Mouse (Mus musculus) layer of hippocampus, adult 2 months (tissue): ENCODE results near the gene Lce1g. TPM values are rescaled to one million over a fixed set of nuclear protein-coding genes. Genes with fewer than 3 reads are reported as not detected.

Source experiments
- DNase-seq, 2 experiments: peaks; one replicate each; pipeline ENCODE4 v3.0.0; 2022; ENCODE audit warnings: low spot score in 2 of 2
- H3K27ac ChIP-seq: fragments of 200-600 bp; 2 replicates; pipeline ENCODE4 v1.8.1; 2022
- H3K4me3 ChIP-seq: fragments of 200-600 bp; 2 replicates; pipeline ENCODE4 v1.8.1; 2022; ENCODE audit warnings: mild to moderate bottlenecking
- CTCF ChIP-seq: fragments of 200-600 bp; conservative IDR thresholded peaks from 2 replicates; pipeline ENCODE4 v1.8.1; 2022; ENCODE audit warnings: antibody characterized with exemption, mild to moderate bottlenecking, moderate library complexity
- long read RNA-seq, 2 experiments: library from polyadenylated mRNA; stranded (forward); transcript quantifications; one replicate each; pipeline ENCODE4 v2.0.0; 2021; ENCODE audit warnings: borderline mapping rate in 2 of 2
- total RNA-seq, 2 experiments: library from RNA; stranded (reverse); gene quantifications; 2 replicates each; pipeline ENCODE4 v1.2.3; 2021

The Lce1g gene
- total RNA-seq: not detected
- long read RNA-seq, experiment 1: 0 reads
- long read RNA-seq, experiment 2: 0 reads

- Histone ChIP-seq H3K27ac (no peak within 1 kb of the TSS), H3K4me3 (no peak within 1 kb of the TSS)
- no peak for TF ChIP-seq CTCF
- DNase-seq: no peak
Observed at GRCm38 (mm10) chr3:92752238-92752637, at the start of gene Lce1g. Gene Lce1g, minus strand, starts transcription at chr3:92752338.

DNA sequence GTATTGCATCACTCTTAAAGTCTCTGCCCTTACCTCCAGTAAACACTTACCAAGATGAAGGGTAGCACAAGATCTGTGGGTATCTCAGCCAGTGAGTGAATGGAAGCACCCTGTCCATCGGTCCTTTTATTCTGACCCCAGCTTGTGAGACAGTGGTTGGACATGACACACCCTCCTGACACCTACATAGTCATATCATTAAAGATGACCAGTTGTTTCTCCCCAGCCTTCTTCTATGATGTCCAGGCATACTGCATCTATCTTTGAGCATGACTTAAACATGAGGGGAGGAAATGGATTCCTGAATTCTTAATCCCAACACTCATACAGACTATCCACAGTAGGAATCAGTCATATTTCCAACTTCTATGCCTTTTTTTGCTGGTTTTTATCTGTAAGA lies 38.3 kb upstream of the Lce1g start, which contains the start of gene Lce1j:
Gene Lce1j (minus strand): TSS at position 101 of the 400 bp plus-strand sequence.
- Histone ChIP-seq H3K4me3 (no peak within 1 kb of the TSS), H3K27ac (no peak within 1 kb of the TSS)
- TF ChIP-seq CTCF: no peak
- DNase-seq: no peak

DNA sequence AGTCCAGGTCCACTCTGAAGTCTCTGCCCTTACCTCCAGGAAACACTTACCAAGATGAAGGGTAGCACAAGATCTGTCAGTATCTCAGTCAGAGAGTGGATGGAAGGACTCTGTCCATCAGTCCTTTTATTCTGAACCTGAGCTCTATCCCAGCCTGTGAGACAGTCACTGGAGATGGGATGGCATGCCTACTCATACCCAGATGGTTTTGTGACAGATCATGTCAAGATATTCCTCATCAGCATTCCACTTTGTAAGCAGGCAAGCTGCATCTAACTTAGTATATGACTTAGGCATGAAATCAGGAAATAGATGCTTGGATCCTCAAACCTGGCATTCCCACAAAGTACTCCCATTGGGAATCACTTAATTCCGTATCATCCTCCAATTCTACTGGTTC lies 26.7 kb upstream of the Lce1g start, which contains the start of gene Lce1i:
Gene Lce1i (minus strand): TSS at position 101 of the 400 bp plus-strand sequence.
- no peak for DNase-seq
- no peak for TF ChIP-seq CTCF
- no peak within 1 kb of the TSS for H3K27ac ChIP-seq
- H3K4me3 ChIP-seq: no peak within 1 kb of the TSS

DNA sequence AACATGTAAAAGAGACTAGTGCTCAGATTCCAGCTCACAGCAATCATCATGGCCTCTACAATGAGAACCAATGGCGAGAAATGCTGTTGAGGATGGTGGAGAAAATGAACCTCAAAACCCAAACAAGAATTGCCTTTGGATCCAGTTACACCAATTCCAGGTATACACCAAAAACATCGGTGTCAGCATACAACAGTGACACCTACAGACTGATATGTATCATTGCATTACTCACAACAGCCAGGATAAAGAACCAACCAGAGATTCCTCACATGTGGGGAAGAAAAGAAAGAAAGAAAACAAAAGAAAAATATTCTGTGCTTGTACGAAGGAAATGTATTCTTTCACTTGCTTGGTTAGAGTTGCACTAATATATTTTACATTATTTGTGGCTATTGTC lies 19.4 kb upstream of the Lce1g start:
- no peak overlapping the region for H3K4me3 ChIP-seq
- H3K27ac ChIP-seq: no peak overlapping the region
- peak; percentile 67 for TF ChIP-seq CTCF
- no peak for DNase-seq

DNA sequence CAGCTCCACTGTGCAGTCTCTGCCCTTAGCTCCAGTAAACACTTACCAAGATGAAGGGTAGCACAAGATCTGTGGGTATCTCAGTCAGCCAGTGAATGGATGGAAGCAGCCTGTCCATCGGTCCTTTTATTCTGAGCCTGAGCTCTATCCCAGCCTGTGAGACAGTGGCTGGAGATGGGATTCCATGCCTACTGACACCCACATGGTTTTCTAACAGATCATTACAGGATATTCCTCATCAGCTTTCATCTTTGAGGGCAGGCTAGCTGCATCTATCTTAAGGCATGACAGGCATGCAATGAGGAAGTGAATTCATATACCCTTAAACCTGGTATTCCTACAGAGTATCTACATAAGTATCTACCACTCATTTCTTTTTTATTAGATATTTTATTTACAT lies 12.8 kb upstream of the Lce1g start, which contains the start of gene Lce1h:
Gene Lce1h (minus strand): TSS at position 101 of the 400 bp plus-strand sequence.
- TF ChIP-seq CTCF: no peak
- Histone ChIP-seq H3K4me3 (no peak within 1 kb of the TSS), H3K27ac (no peak within 1 kb of the TSS)
- DNase-seq: no peak

DNA sequence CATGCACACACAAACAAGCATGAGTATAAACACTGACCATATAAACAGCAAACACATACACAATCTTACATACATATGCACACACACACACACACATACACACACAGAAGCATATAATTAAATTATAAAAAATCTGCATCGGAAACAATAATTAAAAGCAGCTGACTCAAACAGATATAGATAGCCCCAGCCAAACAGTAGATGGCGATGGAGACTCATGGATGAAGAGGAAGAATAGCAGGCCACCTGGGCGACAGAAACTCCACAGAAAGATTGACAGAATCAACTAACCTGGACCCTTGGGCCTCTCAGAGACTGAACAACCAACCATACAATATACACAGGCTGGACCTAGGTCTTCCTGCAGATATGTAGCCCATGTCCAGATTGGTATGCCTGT lies 1.1 kb upstream of the Lce1g start:
- Histone ChIP-seq H3K4me3 (no peak overlapping the region), H3K27ac (no peak overlapping the region)
- no peak for DNase-seq
- TF ChIP-seq CTCF: peak; percentile 54

DNA sequence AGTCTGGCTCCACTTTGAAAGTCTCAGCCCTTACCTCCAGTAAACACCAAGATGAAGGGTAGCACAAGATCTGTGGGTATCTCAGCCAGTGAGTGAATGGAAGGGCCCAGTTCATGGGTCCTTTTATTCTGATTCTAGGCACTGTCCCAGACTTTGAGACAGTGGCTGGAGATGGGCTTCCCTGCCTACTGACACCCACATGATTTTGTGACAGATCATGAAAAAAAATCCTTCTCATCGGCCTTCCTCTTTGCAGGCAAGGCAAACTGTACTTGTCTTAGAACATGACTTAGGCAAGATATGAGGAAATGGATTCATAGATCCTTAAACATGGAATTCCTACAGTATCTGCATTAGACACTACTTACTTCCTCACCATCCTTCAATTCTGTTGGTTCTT lies 13.1 kb downstream of the Lce1g start, which contains the start of gene Gm38119:
Gene Gm38119 (minus strand): TSS at position 101 of the 400 bp plus-strand sequence.
- Histone ChIP-seq H3K27ac (no peak within 1 kb of the TSS), H3K4me3 (no peak within 1 kb of the TSS)
- no peak for DNase-seq
- no peak for TF ChIP-seq CTCF

GRCm38 (mm10) chr3:92722631-92723030 lies 29.5 kb downstream of the Lce1g start:
- TF ChIP-seq CTCF: no peak
- H3K4me3 ChIP-seq: no peak overlapping the region
- H3K27ac ChIP-seq: no peak overlapping the region
- DNase-seq: no peak

GRCm38 (mm10) chr3:92720250-92720649 lies 31.9 kb downstream of the Lce1g start, which contains the start of gene Lce1f:
Gene Lce1f, minus strand, starts transcription at chr3:92720350.
- no peak within 1 kb of the TSS for H3K4me3 ChIP-seq
- no peak within 1 kb of the TSS for H3K27ac ChIP-seq
- DNase-seq: no peak
- no peak for TF ChIP-seq CTCF

DNA sequence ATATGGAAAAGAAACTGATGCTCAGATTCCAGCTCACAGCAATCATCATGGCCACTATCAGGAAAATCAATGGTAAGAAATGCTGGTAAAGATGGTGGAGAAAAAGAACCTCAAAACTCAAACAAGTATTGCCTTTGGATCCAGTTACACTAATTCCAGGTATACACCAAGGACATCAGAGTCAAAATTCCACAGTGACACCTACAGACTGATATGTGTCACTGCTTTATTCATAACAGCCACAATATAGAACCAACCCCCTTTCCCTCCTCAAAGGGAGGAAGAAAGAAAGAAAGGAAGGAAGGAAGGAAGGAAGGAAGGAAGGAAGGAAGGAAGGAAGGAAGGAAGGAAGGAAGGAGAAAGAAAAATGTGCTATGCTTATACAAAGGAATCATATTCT lies 37.0 kb downstream of the Lce1g start:
- Histone ChIP-seq H3K4me3 (no peak overlapping the region), H3K27ac (no peak overlapping the region)
- no peak for DNase-seq
- TF ChIP-seq CTCF: peak; percentile 28; the same call in 1 of the 2 replicates

- Histone ChIP-seq H3K27ac (no peak within 1 kb of the TSS), H3K4me3 (no peak within 1 kb of the TSS)
- no peak for DNase-seq
- no peak for TF ChIP-seq CTCF
Observed at GRCm38 (mm10) chr3:92708974-92709373, 43.2 kb downstream of the Lce1g start, which contains the start of gene Lce1e. Gene Lce1e, minus strand, starts transcription at chr3:92709074.

Other genes with a start within 250 kb of the Lce1g start
- gene 2310046K23Rik, start 217.8 kb downstream of the Lce1g start, total RNA-seq: not detected
- gene Ivl, start 178.6 kb downstream of the Lce1g start, total RNA-seq: not detected
- gene Smcp, start 163.3 kb downstream of the Lce1g start, total RNA-seq: not detected
- not detected for gene 2210017I01Rik, start 144.8 kb downstream of the Lce1g start, total RNA-seq
- not detected for gene Lce6a, start 130.7 kb downstream of the Lce1g start, total RNA-seq
- not detected for gene Lce1a1, start 104.0 kb downstream of the Lce1g start, total RNA-seq
- gene Lce1b, start 95.4 kb downstream of the Lce1g start, total RNA-seq: not detected
- not detected for gene Lce1a2, start 82.0 kb downstream of the Lce1g start, total RNA-seq
- gene Lce1c, start 73.1 kb downstream of the Lce1g start, total RNA-seq: not detected
- not detected for gene Lce1d, start 65.1 kb downstream of the Lce1g start, total RNA-seq
- gene Lce1e, start 43.3 kb downstream of the Lce1g start, total RNA-seq: not detected
- not detected for gene Lce1f, start 32.0 kb downstream of the Lce1g start, total RNA-seq
- not detected for gene Gm38119, start 13.2 kb downstream of the Lce1g start, total RNA-seq
- gene Lce1h, start 12.7 kb upstream of the Lce1g start, total RNA-seq: not detected
- gene Lce1i, start 26.6 kb upstream of the Lce1g start, total RNA-seq: not detected
- not detected for gene Lce1j, start 38.2 kb upstream of the Lce1g start, total RNA-seq
- gene Lce1k, start 55.6 kb upstream of the Lce1g start, total RNA-seq: not detected
- not detected for gene Kprp, start 74.9 kb upstream of the Lce1g start, total RNA-seq
- not detected for gene Lce1l, start 98.9 kb upstream of the Lce1g start, total RNA-seq
- gene 2310050C09Rik, start 117.9 kb upstream of the Lce1g start, total RNA-seq: not detected
- gene Lce3a, start 173.9 kb upstream of the Lce1g start, total RNA-seq: not detected
- gene Lce3b, start 180.6 kb upstream of the Lce1g start, total RNA-seq: not detected
- not detected for gene Lce3c, start 192.1 kb upstream of the Lce1g start, total RNA-seq
- gene Lce3d, start 205.1 kb upstream of the Lce1g start, total RNA-seq: not detected
- gene Lce3e, start 214.7 kb upstream of the Lce1g start, total RNA-seq: not detected
- not detected for gene Lce3f, start 239.9 kb upstream of the Lce1g start, total RNA-seq